Mouse (Mus musculus) embryonic facial prominence, embryonic 13.5 days (tissue): ENCODE data around the gene Unc5a. TPM values are rescaled to one million over a fixed set of nuclear protein-coding genes. Genes with fewer than 3 reads are reported as not detected.

Experiments used
- ATAC-seq: fragments of 200-750 bp; cut with Nextera tagmentation; 2 replicates; pipeline ENCODE4 v1.8.0; 2017; ENCODE audit warnings: low read depth; ENCODE audit not compliant: insufficient number of reproducible peaks, insufficient read depth, low FRiP score, low TSS enrichment
- H3K27ac ChIP-seq: fragments of 300-500 bp; sonication (generic); 2 replicates; pipeline ENCODE4 v1.5.1; 2015; ENCODE audit warnings: moderate library complexity, mild to moderate bottlenecking, inconsistent platforms
- H3K27me3 ChIP-seq: fragments of 300-500 bp; sonication (generic); 2 replicates; pipeline ENCODE4 v1.6.1; 2015; ENCODE audit warnings: mild to moderate bottlenecking, inconsistent platforms
- H3K36me3 ChIP-seq: fragments of 300-500 bp; sonication (generic); 2 replicates; pipeline ENCODE4 v1.6.1; 2015; ENCODE audit warnings: mild to moderate bottlenecking, inconsistent platforms
- H3K4me1 ChIP-seq: fragments of 300-500 bp; sonication (generic); 2 replicates; pipeline ENCODE4 v1.6.1; 2015; ENCODE audit warnings: inconsistent platforms
- H3K4me2 ChIP-seq: fragments of 300-500 bp; sonication (generic); 2 replicates; pipeline ENCODE4 v1.6.1; 2015; ENCODE audit warnings: moderate library complexity, mild to moderate bottlenecking, inconsistent platforms
- H3K4me3 ChIP-seq: fragments of 300-500 bp; sonication (generic); 2 replicates; pipeline ENCODE4 v1.5.1; 2015; ENCODE audit warnings: mild to moderate bottlenecking, inconsistent platforms
- H3K9ac ChIP-seq: fragments of 300-500 bp; sonication (generic); 2 replicates; pipeline ENCODE4 v1.6.1; 2015; ENCODE audit warnings: mild to moderate bottlenecking, inconsistent platforms
- H3K9me3 ChIP-seq: fragments of 300-500 bp; sonication (generic); 2 replicates; pipeline ENCODE4 v1.6.1; 2016; ENCODE audit warnings: inconsistent platforms
- WGBS: fragments of 180-500 bp; shearing (Covaris S2); methylation state at CpG from one replicate; pipeline ENCODE4 v1.1.7; 2015; ENCODE audit warnings: mixed read lengths; 5-methylcytosine and 5-hydroxymethylcytosine counted together
- polyA plus RNA-seq: library from polyadenylated mRNA; unstranded; fragments of >200 nt; fragmentation: Nextera tagmentation; extraction: Ambion mirVana; gene quantifications from 2 replicates; pipeline ENCODE4 v1.2.1, GENCODE M21; 2015

Gene Unc5a
- polyA plus RNA-seq, 1 experiment from 2014 or later: 0.60 TPM

- Histone ChIP-seq H3K36me3 (no peaks in the 10 kb centered on the region), H3K4me2 (no peak overlapping the region), H3K9ac (no peak overlapping the region), H3K4me1 (peaks cover 7% of the 10 kb centered on the region; the same call in 1 of the 2 replicates), H3K9me3 (no peaks in the 10 kb centered on the region), H3K4me3 (no peak overlapping the region), H3K27ac (no peak overlapping the region), H3K27me3 (peaks cover 15% of the 10 kb centered on the region)
- 60% methylated on average over 2 of the region's 2 CpGs for WGBS
- ATAC-seq: no peak
Observed at GRCm38 (mm10) chr13:54983614-54984013, 34.4 kb downstream of the Unc5a start.

DNA sequence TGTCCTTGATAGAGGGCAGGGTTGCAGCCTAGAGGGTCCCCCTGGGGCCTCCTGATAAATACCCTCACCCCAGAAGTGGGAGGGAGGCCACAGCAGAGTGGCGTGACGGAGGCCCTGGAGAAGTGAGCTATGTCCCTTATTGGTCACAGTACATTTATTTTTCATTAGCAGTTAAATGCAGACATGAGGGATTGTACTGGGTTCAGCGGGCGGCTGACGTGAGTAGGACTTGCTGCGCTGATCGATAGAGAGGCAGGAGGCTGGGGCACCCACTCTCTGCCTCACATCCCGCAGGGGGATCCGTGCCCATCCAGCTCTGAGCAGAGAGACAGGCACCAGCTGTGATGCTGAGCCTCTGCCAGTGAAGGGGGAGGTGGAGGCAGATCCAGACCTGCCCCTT lies 38.2 kb downstream of the Unc5a start:
- H3K27me3 ChIP-seq: peaks cover 8% of the 10 kb centered on the region
- H3K27ac ChIP-seq: no peak overlapping the region
- no peak for ATAC-seq
- H3K9ac ChIP-seq: no peak overlapping the region
- H3K4me1 ChIP-seq: peaks cover 4% of the 10 kb centered on the region; the same call in 1 of the 2 replicates
- H3K36me3 ChIP-seq: no peaks in the 10 kb centered on the region
- no peaks in the 10 kb centered on the region for H3K9me3 ChIP-seq
- H3K4me3 ChIP-seq: no peak overlapping the region
- H3K4me2 ChIP-seq: no peak overlapping the region
- 75% methylated on average over 9 of the region's 9 CpGs for WGBS

- no peak overlapping the region for H3K27ac ChIP-seq
- H3K4me1 ChIP-seq: peaks cover 4% of the 10 kb centered on the region; the same call in 1 of the 2 replicates
- H3K9me3 ChIP-seq: no peaks in the 10 kb centered on the region
- ATAC-seq: no peak
- no peak overlapping the region for H3K4me2 ChIP-seq
- no peak overlapping the region for H3K9ac ChIP-seq
- H3K36me3 ChIP-seq: no peaks in the 10 kb centered on the region
- peaks cover 9% of the 10 kb centered on the region for H3K27me3 ChIP-seq
- WGBS: 36% methylated on average over 7 of the region's 7 CpGs
- no peak overlapping the region for H3K4me3 ChIP-seq
Observed at GRCm38 (mm10) chr13:54988181-54988760, 39.1 kb downstream of the Unc5a start.

DNA sequence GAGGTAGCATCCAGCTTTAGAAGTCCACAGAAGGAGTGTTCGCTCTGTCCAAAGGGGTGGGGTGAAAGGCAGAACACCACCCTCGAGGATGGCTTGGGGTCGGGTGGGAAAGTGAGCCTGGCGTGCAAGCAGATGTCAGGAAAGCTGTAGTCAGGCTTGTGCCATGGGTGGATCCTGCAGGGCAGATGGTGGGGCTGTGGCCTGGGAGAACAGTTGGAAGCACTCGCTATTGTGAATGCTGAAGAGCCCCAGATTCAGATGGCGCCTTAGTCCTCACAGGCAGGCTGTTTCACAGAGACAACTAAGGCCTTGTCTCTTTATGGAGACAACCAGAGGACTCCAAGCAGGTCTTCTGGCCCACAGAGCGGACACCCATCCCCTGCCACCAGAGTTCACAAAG lies 43.0 kb downstream of the Unc5a start:
- no peak for ATAC-seq
- Histone ChIP-seq H3K4me2 (no peak overlapping the region), H3K9me3 (no peaks in the 10 kb centered on the region), H3K36me3 (no peaks in the 10 kb centered on the region), H3K4me1 (peaks cover 15% of the 10 kb centered on the region), H3K27ac (no peak overlapping the region), H3K27me3 (peaks cover 24% of the 10 kb centered on the region), H3K9ac (no peak overlapping the region), H3K4me3 (no peak overlapping the region)
- WGBS: 80% methylated on average over 7 of the region's 7 CpGs

- H3K9ac ChIP-seq: no peak overlapping the region
- H3K27me3 ChIP-seq: peaks cover 24% of the 10 kb centered on the region
- no peak overlapping the region for H3K4me2 ChIP-seq
- no peak for ATAC-seq
- H3K27ac ChIP-seq: no peak overlapping the region
- no peaks in the 10 kb centered on the region for H3K36me3 ChIP-seq
- no peaks in the 10 kb centered on the region for H3K9me3 ChIP-seq
- peaks cover 11% of the 10 kb centered on the region for H3K4me1 ChIP-seq
- 14% methylated on average over 4 of the region's 4 CpGs for WGBS
- H3K4me3 ChIP-seq: no peak overlapping the region
Observed at GRCm38 (mm10) chr13:54994576-54994975, 45.4 kb downstream of the Unc5a start.

- Histone ChIP-seq H3K27me3 (peaks cover 22% of the 10 kb centered on the region), H3K27ac (no peak overlapping the region)
Observed at GRCm38 (mm10) chr13:54995161-54995560, 46.0 kb downstream of the Unc5a start.

GRCm38 (mm10) chr13:54997568-54997967 lies 48.4 kb downstream of the Unc5a start:
- ATAC-seq: no peak
- Histone ChIP-seq H3K4me3 (no peak overlapping the region), H3K27ac (no peak overlapping the region), H3K9ac (no peak overlapping the region), H3K27me3 (peaks cover 19% of the 10 kb centered on the region), H3K4me1 (peaks cover 11% of the 10 kb centered on the region), H3K9me3 (no peaks in the 10 kb centered on the region), H3K4me2 (no peak overlapping the region), H3K36me3 (no peaks in the 10 kb centered on the region)
- 78% methylated on average over 8 of the region's 8 CpGs for WGBS

More at GRCm38 (mm10) chr13:54995161-54995560, 46.0 kb downstream of the Unc5a start:
- peaks cover 11% of the 10 kb centered on the region for H3K4me1 ChIP-seq
- 69% methylated on average over 6 of the region's 6 CpGs for WGBS
- ATAC-seq: no peak
- H3K9me3 ChIP-seq: no peaks in the 10 kb centered on the region
- H3K4me2 ChIP-seq: no peak overlapping the region
- no peak overlapping the region for H3K4me3 ChIP-seq
- H3K9ac ChIP-seq: no peak overlapping the region
- no peaks in the 10 kb centered on the region for H3K36me3 ChIP-seq

DNA sequence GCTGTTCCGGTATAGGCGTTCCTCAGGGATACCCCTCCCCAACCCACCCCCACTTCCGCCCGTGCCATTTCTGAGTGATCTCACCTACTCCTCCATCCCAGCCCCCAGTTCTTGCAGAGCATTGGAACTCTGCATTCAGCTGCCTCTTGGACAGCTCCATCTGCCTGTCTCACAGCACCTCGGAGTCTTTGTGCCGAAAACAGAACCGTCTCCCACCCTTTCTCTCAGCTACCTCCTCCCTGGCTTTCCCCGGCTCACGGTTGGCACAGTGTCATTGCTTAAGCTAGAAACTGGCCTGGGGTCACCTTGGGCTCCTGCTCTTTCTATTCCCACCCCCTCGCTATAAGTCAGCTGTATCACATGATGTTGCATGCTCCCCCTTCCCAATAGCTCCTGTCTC lies 51.2 kb downstream of the Unc5a start:
- ATAC-seq: no peak
- H3K9ac ChIP-seq: no peak overlapping the region
- no peak overlapping the region for H3K4me3 ChIP-seq
- WGBS: 80% methylated on average over 10 of the region's 10 CpGs
- H3K4me2 ChIP-seq: no peak overlapping the region
- no peak overlapping the region for H3K27ac ChIP-seq
- no peaks in the 10 kb centered on the region for H3K9me3 ChIP-seq
- no peaks in the 10 kb centered on the region for H3K4me1 ChIP-seq
- peaks cover 3% of the 10 kb centered on the region for H3K27me3 ChIP-seq
- H3K36me3 ChIP-seq: no peaks in the 10 kb centered on the region

DNA sequence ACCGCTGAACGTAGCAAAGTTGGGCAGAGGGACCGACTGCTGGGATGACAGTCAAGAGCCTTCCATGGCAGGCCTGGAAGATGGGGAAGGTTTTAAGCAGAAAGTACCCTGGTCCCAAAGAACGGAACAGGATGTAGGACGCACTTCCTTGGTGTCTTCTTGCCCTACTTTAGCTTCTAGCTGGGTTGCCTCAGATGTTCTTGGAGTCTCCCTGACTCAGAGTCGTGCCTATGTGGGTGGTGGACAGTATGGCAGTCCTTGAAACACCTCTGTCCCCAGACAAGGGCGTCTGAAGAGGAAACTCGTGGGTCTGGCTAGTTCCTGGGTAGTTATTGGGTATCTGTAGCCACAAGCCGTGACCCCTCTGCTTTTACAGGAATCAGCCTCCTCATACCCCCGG lies 52.9 kb downstream of the Unc5a start:
- no peaks in the 10 kb centered on the region for H3K4me1 ChIP-seq
- no peak overlapping the region for H3K27ac ChIP-seq
- no peak overlapping the region for H3K4me2 ChIP-seq
- ATAC-seq: no peak
- WGBS: 77% methylated on average over 10 of the region's 10 CpGs
- no peaks in the 10 kb centered on the region for H3K9me3 ChIP-seq
- no peaks in the 10 kb centered on the region for H3K36me3 ChIP-seq
- no peak overlapping the region for H3K4me3 ChIP-seq
- H3K9ac ChIP-seq: no peak overlapping the region
- peaks cover 3% of the 10 kb centered on the region for H3K27me3 ChIP-seq

GRCm38 (mm10) chr13:55004646-55005045 lies 55.4 kb downstream of the Unc5a start:
- no peak overlapping the region for H3K9ac ChIP-seq
- no peak overlapping the region for H3K4me2 ChIP-seq
- no peaks in the 10 kb centered on the region for H3K9me3 ChIP-seq
- H3K4me3 ChIP-seq: no peak overlapping the region
- no peaks in the 10 kb centered on the region for H3K36me3 ChIP-seq
- no peak overlapping the region for H3K27ac ChIP-seq
- H3K4me1 ChIP-seq: no peaks in the 10 kb centered on the region
- no peak for ATAC-seq
- 73% methylated on average over 11 of the region's 11 CpGs for WGBS
- peaks cover 3% of the 10 kb centered on the region for H3K27me3 ChIP-seq

- 84% methylated on average over 31 of the region's 31 CpGs for WGBS
- no peak overlapping the region for H3K4me3 ChIP-seq
- H3K4me1 ChIP-seq: no peaks in the 10 kb centered on the region
- no peak overlapping the region for H3K9ac ChIP-seq
- no peaks in the 10 kb centered on the region; the same call in 1 of the 2 replicates for H3K27me3 ChIP-seq
- no peak overlapping the region for H3K4me2 ChIP-seq
- no peaks in the 10 kb centered on the region for H3K9me3 ChIP-seq
- no peak overlapping the region for H3K27ac ChIP-seq
- H3K36me3 ChIP-seq: no peaks in the 10 kb centered on the region
- no peak for ATAC-seq
Observed at GRCm38 (mm10) chr13:55005691-55006414, 56.6 kb downstream of the Unc5a start.

- no peak overlapping the region for H3K4me2 ChIP-seq
- no peak overlapping the region for H3K4me3 ChIP-seq
- H3K4me1 ChIP-seq: no peaks in the 10 kb centered on the region
- no peak for ATAC-seq
- no peaks in the 10 kb centered on the region for H3K36me3 ChIP-seq
- no peaks in the 10 kb centered on the region for H3K9me3 ChIP-seq
- H3K27me3 ChIP-seq: no peaks in the 10 kb centered on the region; the same call in 1 of the 2 replicates
- no peak overlapping the region for H3K9ac ChIP-seq
- no peak overlapping the region for H3K27ac ChIP-seq
- WGBS: 72% methylated on average over 7 of the region's 7 CpGs
Observed at GRCm38 (mm10) chr13:55006415-55006742, 57.2 kb downstream of the Unc5a start.
